Mouse (Mus musculus) liver, embryonic 14.5 days (tissue): ENCODE data around the gene Lrrtm1.

Experiments
- CTCF ChIP-seq: IDR thresholded peaks from 2 replicates; pipeline ENCODE4 v1.5.1; 2016; ENCODE audit warnings: antibody characterized with exemption, low read depth, control low read depth
- EP300 ChIP-seq: IDR thresholded peaks from 2 replicates; pipeline ENCODE4 v1.6.1; 2016; ENCODE audit warnings: antibody characterized with exemption, low read depth

DNA sequence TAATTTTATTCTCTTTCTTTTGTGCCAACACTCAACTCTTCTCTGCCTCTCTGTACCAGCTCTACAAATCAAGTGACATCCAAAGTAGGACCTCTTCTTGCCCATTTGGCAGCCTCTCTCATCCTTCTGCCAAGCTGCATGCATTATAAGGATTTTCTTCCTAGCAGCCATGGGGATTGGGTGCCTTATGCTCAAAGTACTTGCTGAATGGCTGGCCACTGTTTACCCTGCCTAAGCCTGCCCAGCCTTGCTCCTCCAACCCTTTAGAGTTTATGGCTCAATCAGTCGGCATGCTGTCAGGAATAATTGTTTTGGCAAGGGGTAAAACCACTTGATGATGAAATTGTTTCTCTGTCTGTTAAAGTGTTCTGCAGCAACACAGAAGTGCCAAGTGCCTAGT is 2.1 kb upstream of the Lrrtm1 start:
- no peak for TF ChIP-seq CTCF
- no peak for TF ChIP-seq EP300
